Mouse (Mus musculus): ENCODE data around the gene Ankrd12.

The Ankrd12 gene

DNA sequence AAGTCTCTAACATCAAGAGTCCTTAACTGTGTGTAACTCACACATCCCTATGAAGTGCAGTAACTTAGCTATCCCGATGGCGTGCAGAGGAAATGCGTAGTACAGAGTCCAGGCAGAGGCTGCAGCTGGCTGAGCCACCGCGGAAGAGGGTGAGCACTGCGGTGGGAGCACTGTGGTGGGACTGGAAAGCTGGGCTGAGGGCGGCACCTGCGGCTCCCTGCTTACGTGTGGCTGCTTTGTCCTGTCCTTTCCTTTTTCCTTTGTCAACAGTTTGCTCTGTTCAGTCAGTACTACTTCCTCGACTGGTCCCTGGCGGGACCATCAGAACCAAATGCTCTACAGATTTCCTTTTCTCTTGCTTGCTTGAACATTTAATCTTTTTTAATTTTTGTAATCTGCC is 109.1 kb downstream of the Ankrd12 start:
- no peak for DNase-seq (ENCODE audit: low spot score)

GRCm38 (mm10) chr17:65962263-65962662 is 114.6 kb downstream of the Ankrd12 start:
- DNase-seq (ENCODE audit: low spot score) = no peak

GRCm38 (mm10) chr17:65961606-65962136 is 115.2 kb downstream of the Ankrd12 start:
- DNase-seq (ENCODE audit: low spot score) = no peak

DNA sequence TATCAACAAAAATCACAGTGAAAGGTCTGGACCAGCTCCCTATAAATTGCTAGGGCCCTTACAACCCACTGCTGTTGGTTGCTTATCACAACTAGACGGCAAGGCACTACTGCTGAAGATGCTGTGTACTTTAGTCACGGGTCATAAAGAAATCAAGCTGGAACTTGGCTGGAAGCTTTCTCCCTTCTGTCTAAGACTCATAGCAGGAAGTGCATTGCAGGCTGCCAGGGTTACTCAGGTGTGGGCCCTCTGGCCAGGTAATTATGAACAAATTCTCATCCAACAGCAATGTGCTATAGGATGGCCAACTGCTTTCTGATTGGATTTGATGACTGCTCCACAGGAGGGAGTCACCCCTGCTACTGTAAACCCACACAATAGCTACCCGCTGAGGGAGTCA is 117.9 kb downstream of the Ankrd12 start:
- no peak for DNase-seq (ENCODE audit: low spot score)

DNA sequence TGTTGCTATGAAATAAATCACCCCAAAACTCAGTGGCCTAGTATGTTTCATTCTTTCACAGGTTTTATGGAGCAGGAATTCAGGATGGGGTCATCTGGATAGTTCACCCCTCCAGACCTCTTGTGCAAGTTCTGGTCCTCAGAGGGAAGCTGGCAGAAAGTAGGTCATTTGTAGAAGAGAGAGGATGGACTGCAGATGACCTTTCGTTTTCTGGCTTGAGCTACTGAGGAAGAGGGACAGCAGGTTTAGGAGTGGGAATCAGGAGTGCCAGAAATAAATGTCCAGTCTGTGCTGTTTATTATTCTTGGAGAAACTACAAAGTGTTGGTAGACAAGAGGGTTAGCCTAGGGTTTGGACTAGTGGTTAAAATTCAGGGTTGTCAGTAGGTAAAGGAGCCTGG is 118.5 kb downstream of the Ankrd12 start:
- no peak for DNase-seq (ENCODE audit: low spot score)

DNA sequence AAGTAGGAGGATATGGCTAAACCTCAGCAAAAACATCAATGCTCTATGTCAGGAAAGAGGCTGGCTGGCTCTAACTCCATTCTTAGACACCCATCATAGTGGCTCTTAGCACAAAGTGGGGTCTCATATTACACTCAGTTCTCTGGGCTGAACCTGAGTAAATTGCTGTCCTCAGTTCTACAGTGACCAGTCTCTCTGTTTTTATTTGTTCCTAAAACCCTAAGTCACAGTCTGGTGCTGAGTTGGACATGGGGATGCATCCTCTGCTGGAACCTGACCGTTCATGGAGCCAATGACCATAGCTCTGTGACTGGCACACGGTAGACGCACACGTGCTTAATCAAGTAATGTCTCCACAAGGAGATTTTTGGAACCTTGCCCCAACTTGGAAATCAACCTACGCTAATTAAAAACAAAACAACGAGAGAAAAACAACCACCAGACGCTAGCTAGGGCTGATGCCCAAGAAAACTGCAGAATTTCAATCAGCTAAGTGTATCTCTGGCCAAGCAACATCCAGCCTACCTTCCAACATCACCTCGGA is 119.0 kb downstream of the Ankrd12 start:
- no peak for DNase-seq (ENCODE audit: low spot score)

GRCm38 (mm10) chr17:65956993-65957781 is 119.7 kb downstream of the Ankrd12 start:
- peak; percentile 36 for DNase-seq (ENCODE audit: low spot score)

- DNase-seq (ENCODE audit: low spot score) = no peak
These were observed 120.7 kb downstream of the Ankrd12 start for GRCm38 (mm10) chr17:65956140-65956539.

DNA sequence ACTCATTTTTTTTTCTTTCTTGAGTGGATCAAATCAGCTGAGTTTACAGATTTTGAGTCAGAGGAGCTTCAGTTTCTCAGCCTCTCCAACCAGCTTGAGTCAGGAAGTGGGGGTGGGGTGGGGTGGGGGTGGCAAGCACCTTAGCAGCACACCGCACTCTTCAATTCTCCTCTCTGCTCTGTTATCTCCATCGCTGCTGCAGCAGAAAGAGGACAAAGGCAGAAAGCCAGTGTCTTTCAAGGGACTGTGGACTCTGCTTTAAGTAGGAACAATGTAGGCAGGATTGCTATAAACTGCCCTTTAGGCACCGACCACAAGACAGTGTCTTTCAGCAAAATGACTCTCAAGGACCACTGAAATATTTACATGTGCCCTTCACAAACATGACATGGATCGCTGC is 122.9 kb downstream of the Ankrd12 start:
- no peak for DNase-seq (ENCODE audit: low spot score)

- no peak for DNase-seq (ENCODE audit: low spot score)
These were observed 124.8 kb downstream of the Ankrd12 start for GRCm38 (mm10) chr17:65952083-65952482.

DNA sequence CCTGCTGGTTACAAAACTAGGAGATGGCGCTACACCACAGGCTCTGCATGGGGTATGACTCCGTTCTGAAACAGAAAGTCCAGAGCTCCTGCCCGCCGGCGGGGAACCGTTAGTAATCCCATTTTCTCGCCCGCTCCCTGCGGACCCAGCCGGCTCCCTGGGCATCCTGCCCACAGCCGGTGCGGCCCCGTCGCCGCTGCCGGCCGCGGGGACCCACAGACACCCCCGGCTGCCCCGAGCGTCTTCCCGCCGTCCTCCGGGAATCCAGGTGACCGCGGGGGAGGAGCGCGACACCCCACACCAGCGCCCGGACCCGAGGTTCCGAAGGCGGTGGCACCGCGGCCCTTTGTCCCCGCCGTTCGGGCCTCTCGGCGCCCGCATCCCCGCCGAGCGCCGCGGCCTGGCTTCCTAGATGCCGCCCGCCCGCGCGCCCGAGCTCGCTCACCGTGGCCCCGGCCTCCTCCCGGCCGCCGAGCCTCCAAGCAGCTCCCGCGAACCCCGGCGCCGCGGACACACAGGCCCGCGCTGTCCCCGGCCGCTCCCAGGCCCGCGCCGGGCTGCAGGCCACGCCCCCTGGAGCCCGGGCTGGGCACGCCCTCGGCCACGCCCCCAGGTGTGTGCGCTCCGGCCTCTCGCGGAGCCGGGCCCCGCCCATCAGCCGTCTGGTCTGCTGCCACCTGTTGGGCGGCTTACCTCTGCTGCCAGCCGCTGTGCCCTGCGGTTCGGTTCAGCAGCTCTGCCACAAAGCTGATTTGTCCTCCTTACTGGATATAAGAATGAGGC is 126.1 kb downstream of the Ankrd12 start, which contains the start of gene Twsg1:
TSS of gene Twsg1 (minus strand) at position 605 of the 783 bp plus-strand sequence.
- peak; percentile 93 for DNase-seq (ENCODE audit: low spot score)

DNA sequence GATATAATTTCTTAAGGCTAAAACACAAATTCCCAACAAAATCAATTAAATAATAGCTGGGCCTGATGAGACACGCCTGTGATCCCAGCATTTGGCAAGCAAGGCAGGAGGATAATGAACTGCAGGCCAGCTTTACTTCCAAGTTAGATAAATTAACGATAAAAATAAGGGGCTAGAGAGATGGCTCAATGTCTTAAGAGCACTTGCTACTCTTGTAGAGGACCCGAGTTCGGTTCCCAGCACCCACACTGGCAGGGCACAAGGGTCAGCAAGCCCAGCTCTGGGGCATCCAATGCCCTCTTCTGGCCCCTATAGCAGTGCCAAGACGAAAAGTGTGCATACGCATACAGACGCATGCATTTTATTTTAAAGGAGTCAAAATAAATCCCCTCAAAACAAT is 126.7 kb downstream of the Ankrd12 start:
- no peak for DNase-seq (ENCODE audit: low spot score)

DNA sequence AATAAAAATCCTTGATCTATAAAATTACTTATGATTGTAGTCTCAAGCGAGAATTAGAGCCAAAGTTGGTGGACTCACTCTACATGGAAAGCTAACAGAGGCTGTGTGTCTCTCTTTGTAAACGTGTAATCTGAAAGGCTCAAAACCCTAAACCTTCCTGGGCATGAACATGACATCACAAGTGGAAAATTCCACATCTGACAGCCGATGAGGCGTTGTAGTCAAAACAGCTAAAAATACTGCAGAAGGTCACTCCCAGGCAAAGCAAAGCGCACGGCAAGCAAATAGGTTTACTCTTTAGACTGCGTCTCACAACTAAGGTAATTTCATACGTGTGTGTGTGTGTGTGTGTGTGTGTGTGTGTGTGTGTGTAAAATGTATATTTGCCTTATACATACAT is 129.6 kb downstream of the Ankrd12 start:
- no peak for DNase-seq (ENCODE audit: low spot score)

GRCm38 (mm10) chr17:65945420-65945819 is 131.5 kb downstream of the Ankrd12 start:
- DNase-seq (ENCODE audit: low spot score) = no peak

DNA sequence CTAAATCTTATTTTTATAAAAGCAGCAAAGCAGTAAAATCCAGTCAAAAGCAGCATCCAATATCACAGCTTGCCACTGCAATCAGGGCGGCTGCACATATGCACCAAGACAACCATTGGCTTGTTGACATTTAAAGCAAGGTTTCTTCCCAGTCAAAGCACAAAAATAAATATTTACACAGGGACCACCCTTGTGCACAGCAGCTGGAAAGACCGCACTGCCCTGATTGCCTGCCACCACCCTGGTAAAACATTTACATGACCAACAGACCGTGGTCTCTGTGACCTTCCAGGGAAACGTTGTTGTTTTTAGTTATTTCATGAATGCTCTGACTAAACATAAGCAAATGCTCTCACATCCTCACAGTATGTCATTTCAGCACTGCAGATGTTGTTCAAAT is 134.5 kb downstream of the Ankrd12 start:
- DNase-seq (ENCODE audit: low spot score) = no peak

GRCm38 (mm10) chr17:65941275-65941674 is 135.6 kb downstream of the Ankrd12 start:
- DNase-seq (ENCODE audit: low spot score) = no peak

- no peak for DNase-seq (ENCODE audit: low spot score)
These were observed 136.7 kb downstream of the Ankrd12 start for GRCm38 (mm10) chr17:65940221-65940620.

DNA sequence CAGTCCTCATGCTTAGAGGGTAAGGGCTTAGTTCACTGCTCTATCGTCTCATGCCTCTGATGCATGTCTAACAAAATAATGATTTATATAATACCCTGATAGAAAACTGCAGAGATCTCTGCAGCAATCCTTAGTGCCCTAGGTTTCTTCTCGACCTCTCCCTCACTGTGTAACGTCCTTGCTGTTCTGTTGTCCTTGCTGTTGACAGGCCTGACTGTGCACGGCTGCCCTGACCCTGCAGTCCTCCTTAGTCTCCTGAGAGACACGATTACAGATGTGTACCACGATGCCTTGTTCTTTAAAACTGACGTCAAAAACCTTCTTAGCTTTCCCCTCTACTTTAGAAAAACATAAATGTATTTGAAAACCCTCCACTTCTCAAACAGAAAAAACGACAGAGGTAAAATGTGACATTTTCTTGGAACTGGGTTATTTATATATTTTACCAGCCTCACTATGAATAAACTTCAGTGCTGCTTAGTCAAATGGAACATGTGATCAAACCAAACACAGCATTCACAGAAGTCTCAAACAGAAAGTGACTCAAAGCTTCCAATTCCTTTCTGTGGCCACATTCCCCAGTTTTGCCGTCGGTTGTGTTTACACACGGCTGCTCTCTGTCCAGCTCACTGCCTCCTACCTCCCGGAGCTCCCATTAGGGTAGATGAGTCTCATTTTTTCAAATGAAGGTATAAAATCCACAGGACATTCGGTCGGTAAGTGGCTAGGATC is 137.3 kb downstream of the Ankrd12 start:
- DNase-seq (ENCODE audit: low spot score) = no peak

GRCm38 (mm10) chr17:65937671-65938070 is 139.2 kb downstream of the Ankrd12 start:
- DNase-seq (ENCODE audit: low spot score) = no peak

GRCm38 (mm10) chr17:65933741-65934140 is 143.1 kb downstream of the Ankrd12 start:
- no peak for DNase-seq (ENCODE audit: low spot score)

DNA sequence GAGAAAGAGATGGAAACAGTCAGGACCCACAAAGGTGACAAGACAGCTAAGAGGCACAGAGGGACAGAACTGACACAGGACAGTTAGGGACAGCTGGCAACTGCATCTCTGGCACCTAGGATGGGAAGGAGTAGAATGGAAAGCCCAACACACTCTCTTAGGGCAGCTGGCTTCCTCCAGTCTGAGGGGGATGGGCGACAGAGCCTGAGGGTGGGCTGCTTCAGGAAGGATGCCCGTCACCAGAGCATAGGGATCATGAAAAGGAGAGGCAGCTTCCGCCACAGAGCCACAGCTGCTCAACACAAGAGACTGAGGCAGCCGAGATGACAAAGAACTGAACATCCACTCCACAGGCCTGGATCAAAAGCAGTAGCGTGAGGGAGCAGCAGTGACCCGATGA is 145.4 kb downstream of the Ankrd12 start:
- no peak for DNase-seq (ENCODE audit: low spot score)

GRCm38 (mm10) chr17:65930960-65931359 is 145.9 kb downstream of the Ankrd12 start:
- no peak for DNase-seq (ENCODE audit: low spot score)
